Mouse (Mus musculus): ENCODE data around the gene Skiv2l. TPM values are rescaled to one million over a fixed set of nuclear protein-coding genes. Genes with fewer than 3 reads are reported as not detected.
A peak's percentile ranks its signal among the peaks of the same experiment; 100 is the strongest.
"Not testable (repeated sequence)": the region's sequence is repeated elsewhere in the genome, so short reads cannot be mapped to it uniquely, and the experiment has no call there.

The Skiv2l gene
- polyA plus RNA-seq, 1 experiment from 2014 or later = 45.9 TPM

GRCm38 (mm10) chr17:34840736-34841307, 9.2 kb downstream of the Skiv2l start:
- peaks cover 70% of the 10 kb centered on the region for H3K36me3 ChIP-seq (ENCODE audit: control insufficient read depth, insufficient read depth, low read length)
- 83% methylated on average over 6 of the region's 6 CpGs for WGBS

GRCm38 (mm10) chr17:34838785-34839184, 11.2 kb downstream of the Skiv2l start:
- Histone ChIP-seq H3K9ac (ENCODE audit: low read length) (no peak overlapping the region), H3K36me3 (ENCODE audit: control insufficient read depth, insufficient read depth, low read length) (peaks cover 60% of the 10 kb centered on the region), H3K27ac (ENCODE audit: low read depth) (no peak overlapping the region), H3K4me2 (ENCODE audit: low read length) (no peak overlapping the region), H3K9me3 (ENCODE audit: control insufficient read depth, low read length) (no peaks in the 10 kb centered on the region), H3K27me3 (replicated peaks; ENCODE audit: control insufficient read depth, insufficient read depth, low read length) (no peaks in the 10 kb centered on the region), H3K4me3 (ENCODE audit: low read depth, low read length) (no peak overlapping the region), H3K4me1 (replicated peaks; ENCODE audit: control insufficient read depth, insufficient read depth, low read length) (peaks cover 17% of the 10 kb centered on the region)
- WGBS = 90% methylated on average over 7 of the region's 7 CpGs
- ATAC-seq (replicated peaks; ENCODE audit: low FRiP score, low TSS enrichment, low read depth) (no peak), DNase-seq (ENCODE audit: low spot score) (no peak)

More at GRCm38 (mm10) chr17:34840736-34841307, 9.2 kb downstream of the Skiv2l start:
- H3K9ac ChIP-seq (ENCODE audit: low read length) = no peak overlapping the region
- no peaks in the 10 kb centered on the region for H3K27me3 ChIP-seq (replicated peaks; ENCODE audit: control insufficient read depth, insufficient read depth, low read length)
- ATAC-seq (replicated peaks; ENCODE audit: low FRiP score, low TSS enrichment, low read depth) (no peak), DNase-seq (ENCODE audit: low spot score) (no peak)
- H3K4me2 ChIP-seq (ENCODE audit: low read length) = no peak overlapping the region
- H3K4me3 ChIP-seq (ENCODE audit: low read depth, low read length) = no peak overlapping the region
- no peak overlapping the region for H3K27ac ChIP-seq (ENCODE audit: low read depth)
- peaks cover 12% of the 10 kb centered on the region for H3K4me1 ChIP-seq (replicated peaks; ENCODE audit: control insufficient read depth, insufficient read depth, low read length)
- H3K9me3 ChIP-seq (ENCODE audit: control insufficient read depth, low read length) = no peaks in the 10 kb centered on the region

- 35% methylated on average over 43 of the region's 43 CpGs for WGBS
- peaks cover 53% of the 10 kb centered on the region for H3K36me3 ChIP-seq (ENCODE audit: control insufficient read depth, insufficient read depth, low read length)
- H3K27ac ChIP-seq (ENCODE audit: low read depth) = peak overlapping the region; percentile 73
- DNase-seq (ENCODE audit: low spot score) (no peak), ATAC-seq (replicated peaks; ENCODE audit: low FRiP score, low TSS enrichment, low read depth) (peak; percentile 4; the same call in 1 of the 2 replicates)
- H3K4me2 ChIP-seq (ENCODE audit: low read length) = peak overlapping the region; percentile 94
- H3K9ac ChIP-seq (ENCODE audit: low read length) = peak overlapping the region; percentile 78
- H3K27me3 ChIP-seq (replicated peaks; ENCODE audit: control insufficient read depth, insufficient read depth, low read length) = no peaks in the 10 kb centered on the region
- no peaks in the 10 kb centered on the region for H3K9me3 ChIP-seq (ENCODE audit: control insufficient read depth, low read length)
- H3K4me1 ChIP-seq (replicated peaks; ENCODE audit: control insufficient read depth, insufficient read depth, low read length) = peaks cover 17% of the 10 kb centered on the region
- peak overlapping the region; percentile 84 for H3K4me3 ChIP-seq (ENCODE audit: low read depth, low read length)
These were observed 12.3 kb downstream of the Skiv2l start for GRCm38 (mm10) chr17:34837464-34838324.

- Histone ChIP-seq H3K27ac (ENCODE audit: low read depth) (peak within 1 kb of the TSS; percentile 73), H3K4me2 (ENCODE audit: low read length) (peak within 1 kb of the TSS; percentile 94), H3K4me1 (replicated peaks; ENCODE audit: control insufficient read depth, insufficient read depth, low read length) (peaks cover 17% of the 10 kb centered on the region), H3K9ac (ENCODE audit: low read length) (peak within 1 kb of the TSS; percentile 78), H3K9me3 (ENCODE audit: control insufficient read depth, low read length) (no peaks in the 10 kb centered on the region), H3K27me3 (replicated peaks; ENCODE audit: control insufficient read depth, insufficient read depth, low read length) (no peaks in the 10 kb centered on the region), H3K36me3 (ENCODE audit: control insufficient read depth, insufficient read depth, low read length) (peaks cover 52% of the 10 kb centered on the region), H3K4me3 (ENCODE audit: low read depth, low read length) (peak within 1 kb of the TSS; percentile 84)
- WGBS = under 1% methylated on average over 40 of the region's 40 CpGs
- DNase-seq (ENCODE audit: low spot score) (peak; percentile 98), ATAC-seq (replicated peaks; ENCODE audit: low FRiP score, low TSS enrichment, low read depth) (peak; percentile 91)
These were observed 13.2 kb downstream of the Skiv2l start, which contains the start of the genes Stk19 and Dxo for GRCm38 (mm10) chr17:34836856-34837221. Stk19 (minus strand) TSS chr17:34836945. Dxo (plus strand) TSS chr17:34837019.

DNA sequence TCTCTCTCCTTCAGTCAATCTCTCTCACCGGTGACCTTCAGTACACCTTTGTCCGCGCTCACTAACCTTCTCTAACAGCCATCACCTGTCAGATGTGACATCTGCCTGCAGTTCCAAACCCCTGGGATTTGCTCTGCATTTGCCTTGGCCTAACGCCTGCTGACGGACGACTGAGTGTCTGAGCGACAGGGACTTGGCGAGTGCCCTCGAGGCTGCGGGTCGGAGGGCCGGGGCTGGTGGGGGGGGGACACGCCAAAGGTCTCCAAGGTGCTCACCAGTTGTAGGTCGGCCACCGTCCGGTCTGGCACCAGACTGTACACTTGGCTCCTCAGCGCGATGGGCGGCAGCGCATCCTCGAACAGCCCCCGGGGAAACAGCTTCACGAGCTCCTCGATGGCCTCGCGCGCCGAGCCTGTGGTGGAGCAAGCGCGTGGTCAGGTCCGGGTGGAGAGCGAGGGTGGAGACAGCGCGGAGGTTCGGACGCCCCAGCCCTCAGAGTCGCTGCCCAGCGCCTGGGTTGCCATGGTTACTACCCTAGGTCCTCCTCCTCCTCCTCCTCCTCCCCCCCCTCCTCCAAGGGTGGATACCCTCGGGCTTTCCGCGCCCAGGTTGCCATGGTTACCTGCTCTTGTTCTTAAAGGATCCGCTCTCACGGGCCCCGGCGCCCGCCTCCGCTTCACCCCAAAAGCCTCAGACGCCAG, 13.7 kb downstream of the Skiv2l start:
- H3K4me3 ChIP-seq (ENCODE audit: low read depth, low read length) = peak overlapping the region; percentile 84
- DNase-seq (ENCODE audit: low spot score) (no peak), ATAC-seq (replicated peaks; ENCODE audit: low FRiP score, low TSS enrichment, low read depth) (peak; percentile 80)
- WGBS = 4% methylated on average over 48 of the region's 48 CpGs
- no peaks in the 10 kb centered on the region for H3K27me3 ChIP-seq (replicated peaks; ENCODE audit: control insufficient read depth, insufficient read depth, low read length)
- peak overlapping the region; percentile 78 for H3K9ac ChIP-seq (ENCODE audit: low read length)
- peaks cover 49% of the 10 kb centered on the region for H3K36me3 ChIP-seq (ENCODE audit: control insufficient read depth, insufficient read depth, low read length)
- peak overlapping the region; percentile 73 for H3K27ac ChIP-seq (ENCODE audit: low read depth)
- H3K4me1 ChIP-seq (replicated peaks; ENCODE audit: control insufficient read depth, insufficient read depth, low read length) = peaks cover 17% of the 10 kb centered on the region
- no peaks in the 10 kb centered on the region for H3K9me3 ChIP-seq (ENCODE audit: control insufficient read depth, low read length)
- peak overlapping the region; percentile 94 for H3K4me2 ChIP-seq (ENCODE audit: low read length)

DNA sequence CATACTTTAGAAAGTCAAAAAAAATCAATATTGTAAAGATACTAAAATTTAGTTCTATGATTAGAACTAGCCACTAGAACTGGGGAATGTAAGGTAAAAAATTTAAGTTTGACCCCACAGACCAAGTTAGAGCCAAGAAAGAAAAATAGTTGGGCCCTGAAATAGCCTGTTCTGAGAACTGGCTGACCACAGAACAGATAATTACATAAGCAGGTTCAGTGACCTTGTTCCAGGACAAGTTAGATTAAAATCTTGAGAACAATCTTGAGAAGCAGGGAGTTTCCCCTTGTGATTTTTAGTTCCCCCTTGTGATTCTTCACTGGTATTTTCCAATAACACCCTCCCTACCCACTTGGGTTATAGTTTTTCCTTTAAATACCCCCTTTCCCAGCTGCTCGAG, 19.2 kb downstream of the Skiv2l start:
- not testable (repeated sequence) for H3K9me3 ChIP-seq (ENCODE audit: control insufficient read depth, low read length); ATAC-seq (replicated peaks; ENCODE audit: low FRiP score, low TSS enrichment, low read depth); DNase-seq (ENCODE audit: low spot score); H3K9ac ChIP-seq (ENCODE audit: low read length); H3K4me3 ChIP-seq (ENCODE audit: low read depth, low read length); H3K27me3 ChIP-seq (replicated peaks; ENCODE audit: control insufficient read depth, insufficient read depth, low read length); H3K4me2 ChIP-seq (ENCODE audit: low read length); H3K27ac ChIP-seq (ENCODE audit: low read depth); H3K4me1 ChIP-seq (replicated peaks; ENCODE audit: control insufficient read depth, insufficient read depth, low read length)
- 96% methylated on average over 1 of the region's 1 CpGs for WGBS
- H3K36me3 ChIP-seq (ENCODE audit: control insufficient read depth, insufficient read depth, low read length) = peaks cover 55% of the 10 kb centered on the region

DNA sequence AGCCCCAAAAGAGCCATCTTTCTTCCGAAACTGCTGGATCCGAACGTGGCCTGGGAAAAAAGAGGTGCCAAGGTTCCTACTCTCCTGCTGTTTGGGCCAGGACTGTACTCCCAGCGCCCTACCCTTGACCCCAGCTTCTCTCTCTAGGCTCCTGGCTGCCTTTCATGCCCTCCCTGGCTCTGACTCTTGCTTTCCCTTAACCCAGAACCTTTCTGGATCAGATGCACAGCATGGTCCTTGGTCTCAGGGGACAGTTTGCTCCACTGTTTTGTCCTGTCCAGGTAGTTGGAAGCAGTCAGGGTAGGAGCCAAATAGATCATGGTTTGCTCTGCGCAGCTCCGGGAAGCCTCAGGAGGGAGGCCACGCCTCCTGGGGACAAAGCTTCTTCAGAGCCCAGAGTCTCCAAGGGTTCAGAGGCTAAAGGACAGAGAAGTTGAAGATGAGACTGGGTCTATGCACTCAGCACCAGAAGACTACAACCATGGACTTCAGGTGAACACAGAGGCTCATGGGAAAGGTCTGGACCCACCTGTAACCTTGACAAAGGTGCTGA, 35.1 kb downstream of the Skiv2l start:
- Histone ChIP-seq H3K36me3 (ENCODE audit: control insufficient read depth, insufficient read depth, low read length) (no peaks in the 10 kb centered on the region), H3K4me1 (replicated peaks; ENCODE audit: control insufficient read depth, insufficient read depth, low read length) (no peaks in the 10 kb centered on the region), H3K9ac (ENCODE audit: low read length) (no peak overlapping the region), H3K4me3 (ENCODE audit: low read depth, low read length) (no peak overlapping the region), H3K27ac (ENCODE audit: low read depth) (no peak overlapping the region), H3K9me3 (ENCODE audit: control insufficient read depth, low read length) (no peaks in the 10 kb centered on the region), H3K27me3 (replicated peaks; ENCODE audit: control insufficient read depth, insufficient read depth, low read length) (no peaks in the 10 kb centered on the region), H3K4me2 (ENCODE audit: low read length) (no peak overlapping the region)
- WGBS = 75% methylated on average over 7 of the region's 7 CpGs
- ATAC-seq (replicated peaks; ENCODE audit: low FRiP score, low TSS enrichment, low read depth) (no peak), DNase-seq (ENCODE audit: low spot score) (no peak)

DNA sequence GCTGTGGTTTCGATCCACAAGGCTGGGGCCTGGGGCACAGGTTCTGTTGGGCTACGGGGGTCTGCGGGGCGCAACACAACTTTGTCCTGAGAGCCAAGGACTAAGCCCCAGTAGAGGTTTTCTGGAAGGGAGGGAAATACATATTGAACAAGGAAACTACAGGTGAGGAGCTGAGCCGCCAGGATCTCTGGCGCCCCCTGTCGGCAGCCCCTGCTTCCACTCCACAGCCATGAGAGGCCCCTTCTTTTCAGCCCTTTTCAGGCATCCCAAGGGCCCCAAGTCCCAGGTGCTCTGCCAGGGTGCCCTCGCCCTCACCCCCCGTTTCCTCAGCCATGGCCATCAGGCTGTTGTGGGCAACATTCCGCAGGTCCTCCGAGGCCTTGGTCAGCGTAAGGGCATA, 36.3 kb downstream of the Skiv2l start:
- not testable (repeated sequence) for H3K27me3 ChIP-seq (replicated peaks; ENCODE audit: control insufficient read depth, insufficient read depth, low read length); H3K4me1 ChIP-seq (replicated peaks; ENCODE audit: control insufficient read depth, insufficient read depth, low read length); H3K9me3 ChIP-seq (ENCODE audit: control insufficient read depth, low read length); H3K36me3 ChIP-seq (ENCODE audit: control insufficient read depth, insufficient read depth, low read length); H3K27ac ChIP-seq (ENCODE audit: low read depth); ATAC-seq (replicated peaks; ENCODE audit: low FRiP score, low TSS enrichment, low read depth); H3K4me2 ChIP-seq (ENCODE audit: low read length); H3K4me3 ChIP-seq (ENCODE audit: low read depth, low read length); H3K9ac ChIP-seq (ENCODE audit: low read length)
- peak; percentile 70 for DNase-seq (ENCODE audit: low spot score)
- WGBS = 63% methylated on average over 12 of the region's 12 CpGs
